Mouse (Mus musculus): ENCODE data around the gene Whrn. TPM values are rescaled to one million over a fixed set of nuclear protein-coding genes. Genes with fewer than 3 reads are reported as not detected.

The Whrn gene
- polyA plus RNA-seq, 1 experiment = 16.4 TPM

DNA sequence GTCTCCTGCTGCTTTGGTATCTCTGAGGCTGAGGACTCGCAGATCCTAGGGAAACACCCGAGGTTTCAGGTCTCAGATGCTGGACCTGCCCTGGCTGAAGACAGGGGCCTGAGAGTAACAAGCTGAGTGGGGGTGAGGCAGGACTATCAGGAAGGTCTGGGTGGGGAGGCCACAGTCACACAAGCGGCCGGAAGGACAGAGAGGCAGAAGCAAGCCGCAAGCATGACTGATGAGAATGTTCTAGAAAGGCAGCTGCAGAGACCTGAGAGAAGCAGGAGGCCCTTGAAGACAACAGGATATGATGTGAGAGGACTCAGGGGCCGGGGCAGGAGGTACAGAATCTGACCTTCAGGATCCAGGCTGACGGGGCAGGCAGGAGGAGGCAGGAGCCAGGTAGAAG, 91.6 kb downstream of the Whrn start:
- H3K4me1 ChIP-seq (ENCODE audit: control insufficient read depth, insufficient read depth, insufficient read length) = peaks cover 46% of the 10 kb centered on the region
- peak overlapping the region; percentile 84; the same call in 1 of the 2 replicates for H3K4me3 ChIP-seq (ENCODE audit: extremely low read depth, insufficient read depth, insufficient read length)
- H3K27ac ChIP-seq (ENCODE audit: insufficient read depth, low read length) = peak overlapping the region; percentile 99

DNA sequence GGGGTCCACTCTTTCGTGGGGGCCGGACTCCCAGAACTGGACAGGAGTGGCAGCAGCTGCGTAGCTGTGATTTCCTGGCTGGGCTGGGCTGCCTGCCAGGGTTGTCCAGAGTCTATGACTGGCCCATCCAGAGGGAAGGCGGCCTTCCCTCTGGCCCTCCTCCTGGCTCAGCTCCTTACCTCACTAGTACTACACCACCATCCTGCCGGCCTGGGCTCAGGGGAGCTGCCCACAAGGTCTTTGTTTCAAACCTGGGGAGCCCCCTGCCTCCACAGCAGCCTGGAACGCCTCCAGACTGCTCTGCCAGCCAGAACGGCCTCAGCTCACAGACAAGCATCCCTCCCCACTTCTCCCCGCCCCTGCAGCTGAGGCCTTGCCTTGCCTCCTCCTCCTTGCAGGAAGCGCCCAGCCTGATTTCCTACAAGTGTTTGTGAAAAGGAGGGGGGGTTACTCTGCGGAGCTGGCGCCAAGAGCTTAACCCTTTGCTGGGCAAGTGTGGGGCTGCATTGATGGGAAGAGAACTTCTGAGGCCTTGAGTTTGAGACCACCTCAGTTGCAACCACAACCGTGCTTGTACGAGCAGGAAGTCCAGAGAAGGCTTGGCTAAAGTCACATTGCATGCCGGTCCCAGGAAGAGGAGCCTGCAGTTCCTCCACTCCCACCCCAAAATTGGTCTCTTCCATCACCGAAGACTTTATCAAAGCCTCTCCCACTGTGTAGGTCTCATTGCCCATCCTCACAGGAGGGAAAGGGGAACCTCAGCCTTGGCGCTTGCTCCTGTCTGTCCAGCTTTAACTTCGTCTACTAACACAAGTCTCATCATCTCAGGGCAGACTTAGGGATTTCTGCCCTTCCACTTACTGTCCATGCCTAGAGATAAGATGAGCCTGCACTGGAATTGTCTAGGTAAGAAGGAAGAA, 92.5 kb downstream of the Whrn start, which contains the start of gene Akna:
Akna (minus strand) TSS at position 315 of the 920 bp plus-strand sequence.
- DNase-seq (ENCODE audit: low read depth in 1 of 2, low spot score in 2 of 2) = peak; percentile 65 to 85
- Histone ChIP-seq H3K4me1 (ENCODE audit: control insufficient read depth, insufficient read depth, insufficient read length) (peaks cover 47% of the 10 kb centered on the region), H3K27ac (ENCODE audit: insufficient read depth, low read length) (peak within 1 kb of the TSS; percentile 99), H3K36me3 (ENCODE audit: control insufficient read depth, insufficient read depth, low read length) (peaks cover under 1% of the 10 kb centered on the region; the same call in 1 of the 2 replicates), H3K27me3 (ENCODE audit: control insufficient read depth, insufficient read depth, low read length) (no peaks in the 10 kb centered on the region), H3K4me3 (ENCODE audit: extremely low read depth, insufficient read depth, insufficient read length) (peak within 1 kb of the TSS; percentile 84)
- WGBS = 4% methylated on average over 17 of the region's 17 CpGs
- TF ChIP-seq POLR2A (IDR thresholded peaks at IDR 0.05; ENCODE audit: low read depth, low read length) (peak; percentile 96), CTCF (IDR thresholded peaks at IDR 0.05; ENCODE audit: extremely low read depth, insufficient read depth, insufficient read length, insufficient replicate concordance) (no peak)

More for the DNA sequence above, 91.6 kb downstream of the Whrn start:
- TF ChIP-seq POLR2A (IDR thresholded peaks at IDR 0.05; ENCODE audit: low read depth, low read length) (peak; percentile 49), CTCF (IDR thresholded peaks at IDR 0.05; ENCODE audit: extremely low read depth, insufficient read depth, insufficient read length, insufficient replicate concordance) (no peak)
- no peaks in the 10 kb centered on the region for H3K27me3 ChIP-seq (ENCODE audit: control insufficient read depth, insufficient read depth, low read length)
- no peaks in the 10 kb centered on the region for H3K36me3 ChIP-seq (ENCODE audit: control insufficient read depth, insufficient read depth, low read length)
- 4% methylated on average over 7 of the region's 7 CpGs for WGBS
- DNase-seq (ENCODE audit: low read depth in 1 of 2, low spot score in 2 of 2) = peak; percentile 80 to 84

DNA sequence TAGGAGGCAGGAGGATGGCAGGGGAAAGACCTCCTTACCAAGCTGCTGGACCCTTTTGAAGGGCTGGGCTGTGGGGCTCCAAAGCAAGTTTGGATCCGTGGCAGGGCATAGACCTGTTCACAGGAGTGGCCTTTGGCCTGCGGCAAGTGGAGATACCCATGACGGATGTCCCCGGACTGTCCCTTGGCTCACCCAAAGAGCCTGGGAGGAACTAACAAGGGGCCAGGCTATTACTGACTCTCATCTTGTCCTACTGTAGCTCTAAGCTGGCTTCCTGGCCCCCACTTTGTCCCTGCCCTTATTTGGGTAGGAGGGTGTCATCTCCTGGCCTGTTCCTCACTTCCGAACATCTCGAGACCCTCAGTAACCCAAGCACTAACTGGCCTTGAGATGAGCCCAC, 93.2 kb downstream of the Whrn start:
- Histone ChIP-seq H3K4me1 (ENCODE audit: control insufficient read depth, insufficient read depth, insufficient read length) (peaks cover 47% of the 10 kb centered on the region), H3K4me3 (ENCODE audit: extremely low read depth, insufficient read depth, insufficient read length) (peak overlapping the region; percentile 84), H3K27me3 (ENCODE audit: control insufficient read depth, insufficient read depth, low read length) (no peaks in the 10 kb centered on the region), H3K36me3 (ENCODE audit: control insufficient read depth, insufficient read depth, low read length) (peaks cover 8% of the 10 kb centered on the region), H3K27ac (ENCODE audit: insufficient read depth, low read length) (peak overlapping the region; percentile 99)
- DNase-seq (ENCODE audit: low read depth in 1 of 2, low spot score in 2 of 2) = peak in 1 of 2 experiments; percentile 49
- 8% methylated on average over 6 of the region's 6 CpGs for WGBS
- no peak for TF ChIP-seq CTCF (IDR thresholded peaks at IDR 0.05; ENCODE audit: extremely low read depth, insufficient read depth, insufficient read length, insufficient replicate concordance)
- no peak; the same call in 1 of the 2 replicates for TF ChIP-seq POLR2A (IDR thresholded peaks at IDR 0.05; ENCODE audit: low read depth, low read length)

DNA sequence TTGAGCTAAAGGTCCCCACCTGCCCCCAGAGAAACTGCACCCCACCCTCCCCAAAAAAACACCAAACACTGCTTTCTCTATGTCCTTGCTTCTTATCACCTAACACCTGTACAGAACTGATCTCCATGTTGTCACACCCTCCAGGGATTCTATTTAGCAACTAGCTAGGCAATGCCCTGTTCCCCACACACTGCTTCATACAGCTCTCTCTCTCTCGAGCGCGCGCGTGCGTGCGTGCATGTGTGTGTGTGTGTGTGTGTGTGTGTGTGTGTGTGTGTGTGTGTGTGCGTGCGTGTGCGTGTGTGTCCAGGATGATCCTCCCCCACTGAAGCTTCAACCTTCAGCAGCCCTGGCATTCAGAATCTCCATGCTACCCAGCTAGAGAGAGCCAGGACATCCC, 93.7 kb downstream of the Whrn start:
- DNase-seq (ENCODE audit: low read depth in 1 of 2, low spot score in 2 of 2) = no peak
- H3K36me3 ChIP-seq (ENCODE audit: control insufficient read depth, insufficient read depth, low read length) = peaks cover 13% of the 10 kb centered on the region
- TF ChIP-seq POLR2A (IDR thresholded peaks at IDR 0.05; ENCODE audit: low read depth, low read length) (no peak), CTCF (IDR thresholded peaks at IDR 0.05; ENCODE audit: extremely low read depth, insufficient read depth, insufficient read length, insufficient replicate concordance) (no peak)
- H3K4me1 ChIP-seq (ENCODE audit: control insufficient read depth, insufficient read depth, insufficient read length) = peaks cover 47% of the 10 kb centered on the region
- peak overlapping the region; percentile 84 for H3K4me3 ChIP-seq (ENCODE audit: extremely low read depth, insufficient read depth, insufficient read length)
- peak overlapping the region; percentile 99 for H3K27ac ChIP-seq (ENCODE audit: insufficient read depth, low read length)
- H3K27me3 ChIP-seq (ENCODE audit: control insufficient read depth, insufficient read depth, low read length) = no peaks in the 10 kb centered on the region
- WGBS = 8% methylated on average over 10 of the region's 10 CpGs

DNA sequence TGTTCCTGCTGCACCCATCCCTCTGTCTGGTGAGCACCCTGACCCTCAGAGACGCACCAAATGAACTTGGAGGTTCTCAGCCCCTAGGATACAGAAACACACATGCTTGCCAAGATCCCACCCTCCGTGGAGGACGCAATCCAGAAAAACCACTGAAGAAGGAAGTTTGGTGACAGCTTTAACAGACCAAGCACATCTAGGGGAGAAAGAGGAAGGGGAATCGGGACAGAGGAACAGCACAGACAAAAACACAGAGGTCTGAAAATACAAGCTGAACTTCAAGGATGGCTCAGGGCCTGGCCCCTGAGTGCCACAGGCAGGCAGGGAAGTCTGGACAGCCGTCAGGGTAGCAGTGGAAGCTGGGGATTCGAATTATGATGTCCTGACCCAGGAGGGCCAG, 94.2 kb downstream of the Whrn start:
- peak overlapping the region; percentile 99 for H3K27ac ChIP-seq (ENCODE audit: insufficient read depth, low read length)
- no peak; the same call in 1 of the 2 replicates for TF ChIP-seq POLR2A (IDR thresholded peaks at IDR 0.05; ENCODE audit: low read depth, low read length)
- TF ChIP-seq CTCF (IDR thresholded peaks at IDR 0.05; ENCODE audit: extremely low read depth, insufficient read depth, insufficient read length, insufficient replicate concordance) = no peak
- H3K27me3 ChIP-seq (ENCODE audit: control insufficient read depth, insufficient read depth, low read length) = no peaks in the 10 kb centered on the region
- H3K4me1 ChIP-seq (ENCODE audit: control insufficient read depth, insufficient read depth, insufficient read length) = peaks cover 47% of the 10 kb centered on the region
- WGBS = 9% methylated on average over 6 of the region's 6 CpGs
- H3K4me3 ChIP-seq (ENCODE audit: extremely low read depth, insufficient read depth, insufficient read length) = peak overlapping the region; percentile 84
- DNase-seq (ENCODE audit: low read depth in 1 of 2, low spot score in 2 of 2) = no peak
- H3K36me3 ChIP-seq (ENCODE audit: control insufficient read depth, insufficient read depth, low read length) = peaks cover 15% of the 10 kb centered on the region

DNA sequence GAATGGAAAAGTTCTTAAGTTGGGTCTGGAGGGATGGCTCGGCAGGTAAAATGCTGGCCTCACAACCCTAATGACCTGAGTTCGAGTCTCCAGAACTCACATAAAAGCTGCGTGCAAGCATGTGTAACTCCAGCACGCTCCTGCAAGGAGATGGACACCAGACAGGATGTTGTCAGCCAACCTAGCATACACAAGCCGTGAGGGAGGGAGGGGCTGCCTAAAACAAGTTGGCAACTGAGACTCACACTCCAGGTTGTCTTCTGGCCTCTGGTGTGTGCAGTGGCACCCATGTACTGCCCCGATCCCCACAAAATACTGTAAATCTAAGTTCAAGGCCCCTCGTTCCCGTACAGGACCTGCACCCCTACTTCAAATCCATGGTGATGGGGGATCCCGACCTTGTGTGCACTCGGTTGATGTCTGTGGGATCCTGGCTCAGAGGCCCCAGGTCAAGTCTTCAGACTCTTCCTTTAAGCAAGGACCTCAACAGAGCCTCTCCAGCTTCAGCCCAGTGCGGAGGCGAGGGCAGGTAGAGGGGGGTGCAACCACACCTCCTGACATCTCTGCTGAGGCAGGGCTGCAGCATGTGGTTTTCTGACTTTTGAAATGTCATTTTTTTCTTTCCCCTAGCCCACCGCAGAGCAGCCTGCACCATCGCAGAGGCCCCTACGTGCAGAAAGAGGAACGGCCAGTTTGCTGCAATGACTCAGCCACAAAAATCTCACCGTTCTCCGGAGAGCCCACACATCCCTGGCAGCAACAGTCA, 95.1 kb downstream of the Whrn start:
- H3K36me3 ChIP-seq (ENCODE audit: control insufficient read depth, insufficient read depth, low read length) = peaks cover 17% of the 10 kb centered on the region
- no peak for TF ChIP-seq CTCF (IDR thresholded peaks at IDR 0.05; ENCODE audit: extremely low read depth, insufficient read depth, insufficient read length, insufficient replicate concordance)
- no peak for TF ChIP-seq POLR2A (IDR thresholded peaks at IDR 0.05; ENCODE audit: low read depth, low read length)
- 24% methylated on average over 18 of the region's 18 CpGs for WGBS
- H3K4me1 ChIP-seq (ENCODE audit: control insufficient read depth, insufficient read depth, insufficient read length) = peaks cover 38% of the 10 kb centered on the region
- H3K27ac ChIP-seq (ENCODE audit: insufficient read depth, low read length) = peak overlapping the region; percentile 99
- DNase-seq (ENCODE audit: low read depth in 1 of 2, low spot score in 2 of 2) = peak in 1 of 2 experiments; percentile 47
- H3K4me3 ChIP-seq (ENCODE audit: extremely low read depth, insufficient read depth, insufficient read length) = peak overlapping the region; percentile 84
- no peaks in the 10 kb centered on the region for H3K27me3 ChIP-seq (ENCODE audit: control insufficient read depth, insufficient read depth, low read length)

Measured in spleen, adult 2 months (tissue).